Mouse (Mus musculus): ENCODE data around the gene Ptpre.
"Not testable (repeated sequence)": the region's sequence is repeated elsewhere in the genome, so short reads cannot be mapped to it uniquely, and the experiment has no call there.

The Ptpre gene

DNA sequence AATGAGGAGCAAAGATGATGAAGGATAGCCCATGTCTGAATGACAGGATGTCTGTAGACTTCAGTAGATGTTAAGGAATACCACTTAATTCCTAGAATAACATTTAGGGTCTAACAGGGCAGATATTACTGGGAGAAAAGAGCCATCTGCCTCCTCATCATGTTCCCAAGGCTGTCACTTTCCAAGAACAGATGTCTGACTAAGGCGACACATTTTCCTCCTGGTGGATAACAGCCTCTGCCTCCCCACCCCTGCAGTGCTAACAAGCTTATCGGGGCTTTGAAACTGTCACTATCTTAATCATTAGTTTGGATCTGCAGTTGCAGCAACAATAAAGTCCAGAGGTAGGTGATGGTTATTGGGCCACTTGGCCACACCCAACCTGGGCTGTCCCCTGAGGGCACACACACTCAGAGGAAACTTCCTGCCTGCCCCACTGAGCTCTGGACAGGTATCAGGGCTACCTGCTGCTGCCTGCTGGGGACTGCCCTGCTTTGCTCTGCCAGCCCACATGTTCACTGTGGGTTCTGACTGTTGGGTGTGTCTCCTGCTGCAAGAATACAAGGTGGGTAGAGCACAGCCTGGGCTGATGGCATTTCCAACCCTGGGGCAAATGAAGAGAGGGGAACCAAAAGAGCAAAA lies 2.6 kb upstream of the Ptpre start:
- no peak for DNase-seq (ENCODE audit: low read depth)

DNA sequence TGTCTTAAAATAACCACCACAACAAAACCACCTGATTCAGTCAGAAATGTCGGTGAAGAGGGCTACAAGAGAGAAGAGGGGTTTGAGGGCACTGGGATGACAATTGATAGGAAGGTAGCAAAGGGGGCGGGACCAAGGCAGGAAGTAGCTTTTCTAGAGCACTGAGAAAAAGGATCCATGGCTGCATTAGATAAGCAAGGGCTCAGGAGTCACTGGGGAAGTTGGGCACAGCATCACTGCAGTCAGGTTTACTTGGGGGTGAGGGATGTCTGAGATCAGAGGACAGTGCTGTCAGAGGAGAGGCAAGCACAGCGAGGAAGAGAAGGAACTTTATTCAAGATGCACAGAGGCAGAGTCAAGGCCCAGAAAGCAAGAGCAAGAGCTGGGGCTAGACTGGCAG lies 1.4 kb upstream of the Ptpre start:
- DNase-seq (ENCODE audit: low read depth): no peak

DNA sequence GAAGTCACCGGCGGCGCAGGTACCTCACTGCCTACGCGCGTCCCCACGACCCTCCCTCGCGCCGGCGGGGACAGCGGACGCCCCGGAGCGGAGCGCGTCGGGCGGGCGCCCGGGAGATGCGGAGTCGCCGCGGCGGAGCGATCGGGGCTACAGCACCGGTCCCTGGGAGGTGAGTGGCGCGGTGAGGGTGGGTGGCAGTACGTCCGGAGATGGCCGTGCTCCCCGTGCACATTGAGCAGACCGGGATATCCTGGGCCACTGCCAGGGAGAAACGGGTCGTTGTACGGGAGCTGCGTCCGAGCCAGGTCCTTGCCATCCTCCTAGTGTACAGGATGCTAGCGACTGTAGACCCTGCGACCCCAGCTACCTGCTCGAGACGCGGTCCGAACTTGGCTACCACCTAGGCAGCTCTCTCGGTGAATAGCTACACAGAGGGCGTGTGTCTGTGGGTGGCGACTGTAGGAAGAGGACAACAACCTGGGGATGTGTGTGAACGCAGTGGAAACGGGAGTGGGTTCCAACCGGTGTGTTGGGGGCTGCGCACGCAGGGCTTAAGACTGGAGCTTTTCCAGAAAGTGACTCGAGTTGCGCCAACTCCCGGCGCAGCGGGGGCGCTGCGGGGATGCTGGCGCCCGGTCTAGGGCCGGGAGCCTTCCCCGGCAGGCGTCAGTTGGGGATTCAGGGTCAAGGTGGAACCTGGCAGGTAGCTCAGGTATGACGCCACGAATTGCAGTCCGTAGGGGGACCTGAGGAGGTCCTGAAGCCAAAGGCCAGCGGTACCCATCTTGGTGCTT lies 864 bp downstream of the Ptpre start:
- no peak for DNase-seq (ENCODE audit: low read depth)

DNA sequence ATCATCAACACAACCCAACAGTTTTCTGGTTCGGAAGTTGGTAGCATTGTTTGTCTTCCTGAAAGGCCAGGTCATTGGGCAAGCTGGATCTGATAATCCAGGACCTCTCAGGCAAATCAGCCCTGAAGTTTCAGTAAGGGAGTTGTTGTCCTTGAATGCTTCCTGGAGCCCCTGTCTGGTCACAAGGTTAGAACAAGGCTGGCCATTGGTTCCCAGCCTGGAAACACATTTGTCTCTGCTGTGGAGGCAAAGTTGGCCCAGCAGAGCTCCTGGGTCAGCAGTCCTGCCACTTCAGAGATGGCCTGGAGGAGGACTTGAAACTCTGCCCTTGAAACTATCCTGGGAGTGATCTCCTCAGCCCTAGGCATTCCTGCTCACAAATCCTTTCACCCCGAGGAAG lies 2.1 kb downstream of the Ptpre start:
- no peak for DNase-seq (ENCODE audit: low read depth)

DNA sequence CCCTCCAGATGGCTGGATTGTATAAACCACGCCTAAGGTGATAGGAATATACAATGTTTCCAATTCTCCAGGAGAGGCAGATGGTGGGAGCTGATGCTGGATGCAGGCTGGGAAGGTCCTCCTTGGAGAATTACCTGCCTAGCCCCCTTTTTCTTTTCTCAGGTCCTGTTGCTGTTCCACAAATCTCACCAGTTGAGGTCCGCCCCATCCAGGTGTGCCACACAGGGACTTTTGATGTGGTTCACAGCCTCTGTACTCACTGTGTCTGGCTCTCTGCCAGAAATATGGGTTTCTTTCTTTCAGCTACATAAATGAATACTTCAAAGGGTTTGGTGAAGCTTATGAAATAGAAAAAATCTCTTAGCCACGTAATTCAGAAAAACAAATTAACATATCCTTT lies 5.0 kb downstream of the Ptpre start:
- DNase-seq (ENCODE audit: low read depth): no peak

DNA sequence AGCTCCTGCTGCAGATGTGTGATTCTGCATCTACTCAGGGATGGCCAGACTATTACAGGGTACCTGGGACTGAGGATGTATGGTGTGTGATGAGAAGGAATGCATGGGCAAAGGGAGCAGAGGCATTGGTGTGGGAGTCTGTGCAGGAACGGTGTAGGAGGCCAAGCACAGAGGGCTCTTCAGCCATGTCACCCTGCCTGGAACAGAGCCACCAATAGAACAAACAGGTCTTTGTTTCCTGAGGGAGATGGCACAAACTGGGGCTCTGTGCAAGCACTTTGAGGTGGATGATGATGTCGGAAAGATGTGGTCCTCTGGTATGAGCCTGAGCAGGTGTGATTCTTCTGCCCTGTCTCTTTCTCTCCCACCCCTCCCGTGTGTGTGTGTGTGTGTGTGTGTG lies 5.8 kb downstream of the Ptpre start:
- DNase-seq (ENCODE audit: low read depth): no peak

DNA sequence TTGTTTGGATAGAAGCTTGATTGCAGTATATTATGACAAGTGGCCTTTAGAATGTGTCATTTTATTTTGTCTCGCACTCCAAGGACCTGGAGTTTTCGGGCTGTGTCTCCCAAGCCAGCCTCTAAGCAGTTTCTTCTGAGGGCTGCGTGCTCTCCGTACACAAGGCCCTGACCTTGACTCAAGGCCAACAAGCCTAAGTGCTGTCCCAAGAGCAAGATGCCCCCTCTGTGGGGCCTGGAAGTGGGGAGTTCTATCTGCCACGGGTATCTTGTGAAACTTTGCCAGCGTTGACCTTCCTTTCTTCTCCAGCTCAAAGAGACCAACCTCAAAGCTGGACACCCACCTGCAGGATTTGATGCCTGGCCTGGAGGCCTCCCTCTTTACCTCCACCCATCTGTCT lies 7.0 kb downstream of the Ptpre start:
- no peak for DNase-seq (ENCODE audit: low read depth)

DNA sequence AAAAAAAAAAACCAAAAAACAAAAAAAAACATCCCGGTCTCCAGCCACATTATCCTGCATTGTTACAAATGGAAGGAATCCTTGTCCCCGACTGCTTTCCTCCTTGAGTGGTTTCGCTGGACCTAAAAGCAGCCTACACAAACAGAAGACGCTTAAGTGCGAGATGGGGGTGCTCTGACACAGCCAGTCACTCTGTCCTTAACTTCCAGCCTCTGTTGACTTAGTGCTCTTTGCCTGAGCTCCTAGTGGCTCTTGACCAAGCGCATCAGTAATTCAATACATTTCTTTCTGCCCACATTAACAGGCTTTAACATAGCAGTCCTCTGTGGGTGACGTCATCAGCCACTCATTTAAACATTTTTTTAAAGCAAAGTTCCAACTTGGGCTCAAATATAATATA lies 8.7 kb downstream of the Ptpre start:
- DNase-seq (ENCODE audit: low read depth): no peak

DNA sequence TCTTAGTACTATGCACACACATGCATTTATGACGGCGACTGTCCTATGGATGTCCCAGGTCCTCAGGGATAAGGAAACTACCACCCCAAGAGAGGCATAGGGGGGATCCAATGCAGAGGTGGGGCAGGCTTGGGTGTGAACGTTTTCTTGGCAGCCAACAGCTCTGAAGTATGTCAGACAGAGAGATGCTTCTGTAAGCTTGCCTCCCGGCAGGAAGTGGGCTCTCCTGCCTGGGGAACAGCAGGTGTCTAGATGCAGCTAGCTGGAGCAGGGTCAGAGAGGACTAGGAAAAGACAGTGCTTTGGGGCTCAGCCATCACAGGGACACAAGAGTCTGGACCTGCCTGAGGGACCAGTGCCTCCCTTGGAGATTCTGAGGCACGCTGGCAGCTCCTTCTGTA lies 9.2 kb downstream of the Ptpre start:
- no peak for DNase-seq (ENCODE audit: low read depth)

DNA sequence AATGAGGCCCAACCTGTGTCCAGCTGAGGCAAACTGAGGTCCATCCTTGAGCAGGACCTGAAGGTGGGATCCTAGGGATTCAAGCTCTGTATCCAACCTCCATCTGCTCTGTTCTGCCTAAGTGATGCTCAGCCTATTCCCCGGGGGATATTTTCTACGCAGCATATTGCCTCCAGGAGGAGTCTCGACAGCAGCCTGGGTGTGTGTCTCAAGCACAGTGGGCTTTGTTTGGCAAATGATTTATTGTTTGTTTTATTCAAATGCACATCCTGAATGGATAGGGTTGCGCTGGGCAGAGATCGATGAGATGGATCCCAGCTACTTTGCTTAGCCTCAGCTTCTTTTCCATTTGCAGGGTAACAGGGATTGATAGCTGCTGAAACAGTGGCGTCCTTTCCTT lies 11.2 kb downstream of the Ptpre start:
- no peak for DNase-seq (ENCODE audit: low read depth)

DNA sequence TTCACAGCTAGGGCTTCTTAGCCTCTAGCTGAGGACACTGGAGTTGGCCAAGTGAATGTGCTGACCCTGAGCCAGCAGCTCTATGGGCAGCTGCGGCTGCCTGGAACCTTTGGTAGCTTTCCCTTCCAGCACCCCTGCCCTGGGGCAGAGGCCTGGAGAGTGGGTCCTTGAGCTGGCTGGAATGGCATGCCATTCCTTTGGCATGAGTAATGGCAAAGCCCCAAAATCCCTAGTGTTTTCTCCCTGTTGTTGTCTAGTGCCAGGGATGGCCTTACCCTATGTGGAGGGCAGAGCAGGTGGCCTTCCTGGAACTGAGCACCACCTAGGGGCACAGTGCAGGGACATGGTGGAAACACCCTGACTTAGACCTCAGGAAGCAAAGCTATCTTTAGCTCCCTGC lies 14.3 kb downstream of the Ptpre start:
- peak; percentile 12 for DNase-seq (ENCODE audit: low read depth)

DNA sequence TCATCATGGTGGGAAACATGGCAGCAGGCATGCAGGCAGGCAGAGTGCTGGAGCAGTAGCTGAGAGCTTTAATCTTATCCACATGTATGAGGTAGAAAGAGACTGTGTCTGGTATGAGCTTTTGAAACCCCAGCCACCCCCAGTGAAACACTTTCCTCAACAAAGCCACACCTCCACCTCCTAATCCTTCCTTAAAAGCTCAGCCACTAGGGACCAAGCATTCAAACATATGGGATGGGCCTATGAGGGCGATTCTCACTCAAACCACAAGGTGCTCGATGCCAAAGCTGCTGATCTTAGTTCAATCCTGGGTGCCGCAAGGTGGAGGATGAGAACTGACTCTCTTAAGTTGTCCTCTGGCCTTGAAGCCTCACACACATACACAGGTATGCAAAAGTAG lies 16.3 kb downstream of the Ptpre start:
- DNase-seq (ENCODE audit: low read depth): no peak

DNA sequence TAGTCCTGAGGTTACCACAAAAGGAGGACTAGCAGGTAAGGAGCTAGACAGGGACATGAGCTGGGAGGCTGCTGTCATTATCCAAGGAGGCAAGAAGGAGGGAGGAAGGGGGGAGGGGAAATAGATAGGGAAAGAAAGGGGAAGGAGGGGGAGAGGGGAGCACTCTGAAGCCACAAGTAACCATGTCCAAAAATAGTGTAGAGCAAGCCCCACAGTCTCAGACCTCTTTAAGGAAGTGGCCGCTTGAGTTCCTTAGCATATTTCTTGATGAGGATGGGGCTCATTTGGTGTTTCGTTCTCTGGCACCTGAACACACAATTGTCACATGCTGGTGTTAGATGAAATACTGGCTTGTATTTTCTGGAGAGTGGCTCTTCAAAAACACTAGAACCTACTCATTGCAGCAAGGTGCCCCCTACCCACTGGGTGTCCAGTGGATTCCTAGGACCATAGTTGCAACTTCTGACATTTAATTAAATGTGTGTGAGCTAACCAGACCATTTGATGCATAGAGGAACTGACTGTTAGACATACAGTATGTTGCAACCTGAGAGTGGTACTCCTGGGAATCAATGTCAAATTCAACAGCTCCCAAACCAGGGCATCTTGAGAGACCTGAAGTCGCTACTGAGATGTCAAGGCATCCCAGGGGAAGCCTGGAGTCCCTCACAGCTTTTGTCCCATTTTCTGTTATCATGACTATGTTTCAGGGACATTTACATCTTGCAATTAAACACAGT lies 19.6 kb downstream of the Ptpre start:
- no peak for DNase-seq (ENCODE audit: low read depth)

DNA sequence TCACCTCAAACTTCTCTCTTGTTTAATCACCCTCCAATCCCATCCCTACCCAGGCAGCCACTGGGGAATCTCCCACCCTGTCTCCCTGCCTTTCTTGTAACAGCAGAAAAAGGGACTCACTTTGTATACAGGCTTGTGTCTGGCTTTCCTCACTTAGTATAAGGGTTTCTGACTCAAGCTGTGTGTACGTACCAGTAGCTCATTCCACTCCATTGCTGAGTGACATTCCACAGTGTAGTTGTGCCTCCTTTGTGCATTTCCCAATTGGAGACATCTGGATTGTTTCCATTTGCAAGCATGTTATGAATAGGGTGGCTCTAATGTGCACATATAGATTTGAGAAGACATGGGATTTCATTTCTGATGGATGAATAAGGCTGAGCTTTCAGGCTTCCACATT lies 23.0 kb downstream of the Ptpre start:
- no peak for DNase-seq (ENCODE audit: low read depth)

DNA sequence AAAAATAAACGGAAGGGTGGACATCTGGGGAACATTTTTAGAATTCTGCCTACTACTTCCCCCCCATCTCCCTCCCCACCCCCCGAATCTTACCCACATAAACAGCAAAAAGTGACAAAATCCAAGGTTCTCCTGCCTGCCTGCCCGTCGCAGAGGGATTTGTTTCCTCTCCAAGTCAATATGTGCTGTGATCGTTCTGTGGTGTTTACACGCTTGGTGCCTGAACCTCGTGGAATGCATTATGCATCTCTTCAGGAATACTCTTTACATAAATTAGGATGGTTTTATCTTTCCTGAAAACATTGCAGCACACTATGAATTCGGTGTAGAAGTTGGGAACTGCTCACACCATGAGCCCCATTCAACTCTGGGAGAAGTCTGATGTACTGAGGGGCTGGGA lies 26.7 kb downstream of the Ptpre start:
- no peak for DNase-seq (ENCODE audit: low read depth)

DNA sequence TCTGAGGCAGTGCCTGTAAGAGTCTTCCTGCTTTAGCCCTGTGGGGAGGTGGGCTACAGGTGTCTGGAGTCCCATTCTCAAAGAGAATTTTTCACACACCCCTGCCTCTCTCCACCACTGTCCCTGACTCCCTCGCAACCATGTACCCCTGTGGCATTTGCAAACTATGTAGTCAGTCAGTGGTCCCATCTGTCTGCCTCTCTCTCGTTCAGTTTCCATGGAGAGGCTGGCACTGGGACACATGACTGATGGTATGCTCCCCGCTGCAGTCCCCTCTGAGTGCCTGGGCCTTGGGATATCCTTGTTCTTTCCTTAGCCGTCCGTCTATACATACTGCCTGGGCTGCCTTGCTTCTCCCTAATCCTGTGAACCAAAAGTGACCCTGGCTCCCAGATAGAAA lies 28.7 kb downstream of the Ptpre start:
- no peak for DNase-seq (ENCODE audit: low read depth)

DNA sequence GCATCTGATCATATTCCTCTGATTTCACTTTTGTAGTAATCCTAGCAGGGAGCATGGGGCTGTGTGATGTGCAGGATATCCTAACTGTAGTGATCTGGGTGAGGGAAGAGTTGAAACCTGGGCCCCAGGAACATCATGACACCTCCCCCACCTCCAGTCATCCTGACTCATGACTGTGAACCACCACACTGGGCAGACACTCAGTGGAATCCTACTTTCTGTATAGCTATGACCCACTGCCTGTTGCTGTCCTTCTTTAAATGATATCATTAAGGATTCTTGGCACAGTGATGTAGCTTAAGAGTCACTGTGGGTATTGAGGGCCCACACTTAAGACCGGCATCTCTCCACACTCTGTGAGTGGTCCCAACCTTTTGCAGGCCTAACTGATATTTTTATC lies 30.3 kb downstream of the Ptpre start:
- no peak for DNase-seq (ENCODE audit: low read depth)

DNA sequence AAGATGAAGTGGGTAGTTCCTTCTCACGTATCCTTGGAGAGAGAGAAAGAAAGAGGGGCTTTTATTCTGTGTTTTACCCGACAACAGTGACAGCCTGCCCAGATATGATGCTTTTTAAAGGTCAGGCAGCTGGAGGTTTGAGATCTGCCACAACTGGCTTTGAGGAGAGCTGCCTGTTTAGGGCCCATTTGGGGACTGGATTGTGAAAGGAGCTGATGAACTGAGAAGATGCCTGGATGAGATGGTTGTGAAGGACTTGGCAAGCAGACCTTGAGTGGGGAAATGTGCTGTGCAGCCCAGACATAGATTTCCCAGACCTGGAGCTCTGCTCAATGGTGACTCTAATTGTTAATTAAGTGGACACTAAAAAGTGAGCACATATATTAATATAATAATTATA lies 31.3 kb downstream of the Ptpre start:
- no peak for DNase-seq (ENCODE audit: low read depth)

DNA sequence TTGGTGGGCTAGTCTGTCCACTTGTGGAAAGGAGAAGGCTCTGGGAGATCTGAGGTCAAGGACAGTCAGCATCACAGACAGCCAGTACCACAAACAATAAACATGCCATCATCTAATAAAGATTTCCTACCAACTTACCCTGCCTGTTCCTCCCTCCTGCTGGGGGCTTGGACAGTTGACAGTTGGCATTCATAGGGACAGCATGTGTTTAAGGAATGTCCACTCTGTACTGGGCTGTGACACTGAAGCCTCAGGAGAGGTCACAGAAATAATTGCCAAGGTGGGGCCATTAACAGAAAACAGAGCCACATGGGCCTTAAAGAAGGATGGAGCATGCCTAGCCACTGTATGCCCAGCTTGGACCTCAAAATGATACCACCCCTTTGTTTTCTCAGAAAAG lies 34.1 kb downstream of the Ptpre start:
- DNase-seq (ENCODE audit: low read depth): no peak

DNA sequence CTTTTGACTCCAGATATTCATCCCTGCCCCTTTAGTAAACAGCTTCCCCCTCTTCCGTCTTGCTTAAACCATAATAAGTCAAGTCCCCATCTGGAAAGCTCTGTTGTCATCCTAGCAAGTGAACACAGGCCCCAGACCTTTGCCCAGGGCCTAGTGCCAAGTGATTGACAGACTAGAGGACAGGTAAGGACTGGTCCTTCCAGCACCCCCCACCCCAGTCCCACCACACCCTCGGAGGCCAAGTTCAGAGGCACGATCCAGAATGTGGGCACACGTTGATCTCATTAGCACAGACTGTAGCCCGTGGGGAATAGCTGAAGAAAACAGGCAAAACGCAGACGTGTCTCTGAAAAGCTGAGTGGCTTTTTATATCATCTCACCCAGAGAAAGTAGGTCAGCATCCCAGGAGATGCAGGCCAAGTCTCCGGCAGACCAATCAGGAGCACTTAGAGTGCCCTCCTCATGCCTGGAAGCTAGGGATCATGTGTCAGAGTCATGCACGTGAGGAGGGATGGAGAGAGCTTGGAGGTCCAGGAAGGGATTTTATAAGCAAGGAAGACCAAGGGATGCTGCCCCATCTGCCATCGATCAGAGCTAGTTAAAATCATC lies 34.8 kb downstream of the Ptpre start:
- DNase-seq (ENCODE audit: low read depth): no peak

DNA sequence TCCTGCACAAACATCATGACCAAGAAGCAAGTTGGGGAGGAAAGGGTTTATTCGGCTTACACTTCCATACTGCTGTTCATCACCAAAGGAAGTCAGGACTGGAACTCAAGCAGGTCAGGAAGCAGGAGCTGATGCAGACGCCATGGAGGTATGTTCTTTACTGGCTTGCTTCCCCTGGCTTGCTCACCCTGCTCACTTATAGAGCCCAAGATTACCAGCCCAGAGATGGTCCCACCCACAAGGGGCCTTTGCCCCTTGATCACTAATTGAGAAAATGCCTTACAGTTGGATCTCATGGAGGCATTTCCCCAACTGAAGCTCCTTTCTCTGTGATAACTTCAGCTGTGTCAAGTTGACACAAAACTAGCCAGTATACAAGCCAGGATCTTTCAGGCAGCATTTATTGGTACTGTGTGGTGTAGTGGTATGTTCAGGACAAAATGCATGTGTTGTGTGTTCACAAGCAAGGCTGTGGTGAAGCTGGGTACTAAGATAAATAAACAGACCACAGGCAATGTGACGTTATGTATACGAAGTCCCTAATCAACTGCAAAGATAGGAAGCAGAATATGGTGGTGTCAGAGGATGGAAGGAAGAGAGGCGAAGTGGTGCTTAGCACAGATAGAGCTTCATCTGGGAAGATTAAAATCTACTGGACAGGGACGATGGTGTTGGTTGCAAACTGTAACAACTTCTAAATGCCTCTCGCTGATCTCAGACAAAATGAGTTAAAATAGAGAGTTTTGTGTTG lies 38.2 kb downstream of the Ptpre start:
- not testable (repeated sequence) for DNase-seq (ENCODE audit: low read depth)

DNA sequence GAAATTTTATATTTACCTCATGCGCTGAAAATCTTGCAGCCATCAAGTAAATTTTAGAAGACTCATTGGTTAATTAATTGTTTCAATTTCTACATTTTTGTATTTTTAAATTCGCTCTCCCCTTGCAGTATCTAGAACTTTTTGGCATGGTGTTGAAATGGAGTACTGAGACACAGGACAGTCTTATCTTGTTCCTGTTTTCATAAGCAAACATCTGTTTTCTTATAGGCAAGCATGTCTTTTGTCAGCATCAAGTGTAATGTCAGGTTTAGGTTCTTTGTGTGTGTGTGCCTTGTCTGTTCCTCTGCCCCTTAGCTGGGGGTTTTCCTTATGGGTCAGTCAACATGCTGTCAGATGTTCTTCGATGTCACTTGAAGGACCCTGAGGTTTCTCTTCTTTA lies 39.0 kb downstream of the Ptpre start:
- DNase-seq (ENCODE audit: low read depth): no peak
